Mouse (Mus musculus): Measurements from ENCODE around the gene Aldob. TPM values are rescaled to one million over a fixed set of nuclear protein-coding genes. Genes with fewer than 3 reads are reported as not detected.

Gene Aldob
- total and polyA plus RNA-seq, 3 experiments = 0.72 to 3.9 (median 2.0) TPM

DNA sequence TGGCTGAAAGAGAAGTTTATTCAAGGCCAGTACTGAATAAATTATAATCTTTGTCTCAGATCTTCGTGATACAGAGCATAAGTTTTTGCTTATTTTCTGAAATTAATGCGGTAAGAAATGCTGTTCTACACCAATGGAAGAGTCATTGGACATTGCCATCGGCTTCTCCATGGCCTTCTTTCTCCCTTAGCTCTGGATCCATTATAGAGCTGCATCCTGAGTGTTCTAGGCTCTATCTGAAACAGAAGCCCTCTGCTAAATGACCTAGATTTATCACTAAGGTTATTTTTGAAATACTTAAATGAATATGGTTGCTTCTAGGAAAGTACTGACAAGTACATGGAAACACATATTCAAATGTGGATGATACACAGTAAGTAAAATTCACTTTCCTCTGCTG is 14.3 kb downstream of the Aldob start:
- Histone ChIP-seq H3K27ac (no peak overlapping the region), H3K79me2 (replicated peaks; ENCODE audit: control insufficient read depth, insufficient read depth, low read length) (no peaks in the 10 kb centered on the region), H3K27me3 (ENCODE audit: control insufficient read depth, insufficient read depth, low read length) (no peaks in the 10 kb centered on the region), H3K36me3 (ENCODE audit: control insufficient read depth, insufficient read depth, low read length) (peaks cover 2% of the 10 kb centered on the region; the same call in 1 of the 2 replicates), H3K4me3 (no peak overlapping the region), H3K4me1 (ENCODE audit: control insufficient read depth, insufficient read depth, low read length) (no peaks in the 10 kb centered on the region), H3K9ac (ENCODE audit: low read depth, low read length) (no peak overlapping the region)
- intact Hi-C loops (cut with DNase I) = no loop called here
- DNase-seq = no peak
- 90% methylated on average over 3 of the region's 3 CpGs for WGBS
- TF ChIP-seq POLR2A (IDR thresholded peaks at IDR 0.05; ENCODE audit: insufficient read depth, low read depth, low read length) (no peak), EP300 (IDR thresholded peaks at IDR 0.05; ENCODE audit: insufficient read depth, low read depth, low read length) (no peak), CTCF (IDR thresholded peaks at IDR 0.05) (no peak)

DNA sequence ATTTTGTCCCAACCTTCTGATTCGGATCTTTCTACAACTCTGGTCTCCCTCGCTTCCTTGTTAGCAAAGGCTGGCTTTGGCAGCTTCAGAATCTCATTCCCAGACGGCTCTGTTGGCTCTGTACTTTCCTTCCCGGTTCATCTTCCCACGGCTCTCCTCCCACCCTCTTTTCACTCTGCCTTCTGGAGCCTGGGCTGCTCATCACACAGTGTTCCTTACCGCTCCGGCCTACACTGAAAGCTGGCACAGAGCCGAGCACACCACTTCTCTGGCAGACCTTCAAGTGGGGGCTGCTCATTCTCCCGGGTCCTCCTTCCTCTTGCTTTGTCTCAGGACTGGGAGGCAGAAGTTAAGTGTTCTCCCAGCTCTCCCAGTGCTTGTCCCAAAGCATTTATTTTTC is 26.8 kb downstream of the Aldob start:
- TF ChIP-seq POLR2A (IDR thresholded peaks at IDR 0.05; ENCODE audit: insufficient read depth, low read depth, low read length) = no peak
- TF ChIP-seq EP300 (IDR thresholded peaks at IDR 0.05; ENCODE audit: insufficient read depth, low read depth, low read length) = no peak
- no peak for TF ChIP-seq CTCF (IDR thresholded peaks at IDR 0.05)
- no peak overlapping the region for H3K27ac ChIP-seq
- H3K4me3 ChIP-seq = no peak overlapping the region
- DNase-seq = peak; percentile 24 to 32
- H3K79me2 ChIP-seq (replicated peaks; ENCODE audit: control insufficient read depth, insufficient read depth, low read length) = no peaks in the 10 kb centered on the region
- no peak overlapping the region for H3K9ac ChIP-seq (ENCODE audit: low read depth, low read length)
- peaks cover 3% of the 10 kb centered on the region for H3K4me1 ChIP-seq (ENCODE audit: control insufficient read depth, insufficient read depth, low read length)
- intact Hi-C loops (cut with DNase I) = loop anchor here (10.0 kb wide), 1 partner anchor 1248 kb away; the partner anchor contains the start of genes Erp44 and Invs
- H3K27me3 ChIP-seq (ENCODE audit: control insufficient read depth, insufficient read depth, low read length) = no peaks in the 10 kb centered on the region
- peaks cover 7% of the 10 kb centered on the region for H3K36me3 ChIP-seq (ENCODE audit: control insufficient read depth, insufficient read depth, low read length)
- WGBS = 35% methylated on average over 9 of the region's 9 CpGs

DNA sequence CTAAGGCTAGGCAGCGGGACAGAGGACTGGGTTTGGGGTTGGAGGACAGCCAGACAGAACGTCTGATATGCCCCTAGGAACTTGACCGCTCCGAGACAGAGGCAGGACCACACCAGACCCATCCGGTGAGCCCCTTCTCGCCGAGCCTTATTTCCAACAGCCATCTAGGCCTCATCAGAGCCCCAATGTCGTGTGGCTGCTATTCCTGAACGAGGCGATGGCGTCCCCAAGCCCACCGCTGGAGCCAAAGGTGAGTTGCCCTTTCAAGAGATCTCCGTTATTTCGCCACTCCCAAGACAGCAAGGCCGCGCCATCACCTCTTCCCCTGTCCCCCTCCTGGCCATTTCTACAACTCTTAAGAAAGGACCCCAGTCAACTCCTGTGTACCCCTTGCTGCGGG is 28.0 kb downstream of the Aldob start:
- H3K9ac ChIP-seq (ENCODE audit: low read depth, low read length) = peak overlapping the region; percentile 87
- DNase-seq = no peak
- TF ChIP-seq EP300 (IDR thresholded peaks at IDR 0.05; ENCODE audit: insufficient read depth, low read depth, low read length) (no peak), POLR2A (IDR thresholded peaks at IDR 0.05; ENCODE audit: insufficient read depth, low read depth, low read length) (no peak), CTCF (IDR thresholded peaks at IDR 0.05) (no peak)
- no peaks in the 10 kb centered on the region for H3K79me2 ChIP-seq (replicated peaks; ENCODE audit: control insufficient read depth, insufficient read depth, low read length)
- no peaks in the 10 kb centered on the region for H3K27me3 ChIP-seq (ENCODE audit: control insufficient read depth, insufficient read depth, low read length)
- peak overlapping the region; percentile 69 for H3K27ac ChIP-seq
- H3K4me3 ChIP-seq = peak overlapping the region; percentile 78
- intact Hi-C loops (cut with DNase I) = loop anchor here (1.0 to 10.0 kb wide), 3 partner anchors 45 to 1247 kb away; partner anchors contain the start of genes Erp44 and Invs
- peaks cover 7% of the 10 kb centered on the region for H3K36me3 ChIP-seq (ENCODE audit: control insufficient read depth, insufficient read depth, low read length)
- peaks cover 3% of the 10 kb centered on the region for H3K4me1 ChIP-seq (ENCODE audit: control insufficient read depth, insufficient read depth, low read length)
- WGBS = under 1% methylated on average over 17 of the region's 17 CpGs

DNA sequence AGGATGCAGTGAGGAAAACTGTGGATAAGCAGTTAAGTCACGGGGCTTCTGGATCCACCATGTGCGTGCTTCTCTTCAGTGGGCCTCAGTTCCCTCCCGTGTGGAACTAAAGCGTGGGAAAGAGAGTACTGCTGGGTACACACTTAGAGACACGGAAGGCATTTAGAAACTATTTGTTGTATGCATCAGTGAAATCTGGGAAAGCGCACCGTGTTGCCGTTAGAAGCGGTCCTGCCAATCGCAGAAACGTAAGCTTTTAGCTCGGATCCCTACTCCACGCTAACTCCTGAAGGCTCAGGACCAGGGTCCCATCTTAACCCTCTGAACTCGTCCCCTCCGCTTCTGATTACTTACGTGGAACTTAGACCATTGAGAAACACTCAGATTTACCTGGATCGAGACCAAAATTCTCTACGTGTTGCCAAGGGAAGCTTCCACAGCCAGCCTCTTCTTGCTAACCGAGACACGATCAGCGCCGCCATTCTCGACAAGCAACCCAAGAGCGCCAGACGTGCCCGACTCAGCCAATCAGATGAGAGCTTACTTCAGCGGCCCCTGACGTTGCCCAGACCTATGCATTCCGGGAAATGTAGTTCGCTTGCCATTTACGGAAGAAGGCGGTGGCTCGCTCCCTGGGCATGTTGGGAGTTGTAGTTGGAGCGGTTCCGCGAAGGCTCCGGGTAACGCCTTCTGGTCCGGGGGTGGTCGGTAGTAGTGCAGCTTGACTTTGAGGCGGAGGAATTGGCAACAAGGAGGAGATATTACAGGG is 28.6 kb downstream of the Aldob start, which contains the start of the genes Mrpl50 and Zfp189:
TSS of gene Mrpl50 (minus strand) at position 522 of the 769 bp plus-strand sequence.
TSS of gene Zfp189 (plus strand) at position 605 of the 769 bp plus-strand sequence.
- Histone ChIP-seq H3K4me1 (ENCODE audit: control insufficient read depth, insufficient read depth, low read length) (peaks cover 3% of the 10 kb centered on the region), H3K79me2 (replicated peaks; ENCODE audit: control insufficient read depth, insufficient read depth, low read length) (no peaks in the 10 kb centered on the region), H3K9ac (ENCODE audit: low read depth, low read length) (peak within 1 kb of the TSS; percentile 87), H3K36me3 (ENCODE audit: control insufficient read depth, insufficient read depth, low read length) (peaks cover 7% of the 10 kb centered on the region), H3K4me3 (peak within 1 kb of the TSS; percentile 78), H3K27ac (peak within 1 kb of the TSS; percentile 85), H3K27me3 (ENCODE audit: control insufficient read depth, insufficient read depth, low read length) (no peaks in the 10 kb centered on the region)
- no peak for TF ChIP-seq CTCF (IDR thresholded peaks at IDR 0.05)
- TF ChIP-seq POLR2A (IDR thresholded peaks at IDR 0.05; ENCODE audit: insufficient read depth, low read depth, low read length) = peak; percentile 89
- WGBS = under 1% methylated on average over 41 of the region's 41 CpGs
- intact Hi-C loops (cut with DNase I) = loop anchor here (1.0 to 10.0 kb wide), 3 partner anchors 46 to 1246 kb away; partner anchors contain the start of genes Erp44 and Invs
- peak; percentile 90 to 95 for DNase-seq

DNA sequence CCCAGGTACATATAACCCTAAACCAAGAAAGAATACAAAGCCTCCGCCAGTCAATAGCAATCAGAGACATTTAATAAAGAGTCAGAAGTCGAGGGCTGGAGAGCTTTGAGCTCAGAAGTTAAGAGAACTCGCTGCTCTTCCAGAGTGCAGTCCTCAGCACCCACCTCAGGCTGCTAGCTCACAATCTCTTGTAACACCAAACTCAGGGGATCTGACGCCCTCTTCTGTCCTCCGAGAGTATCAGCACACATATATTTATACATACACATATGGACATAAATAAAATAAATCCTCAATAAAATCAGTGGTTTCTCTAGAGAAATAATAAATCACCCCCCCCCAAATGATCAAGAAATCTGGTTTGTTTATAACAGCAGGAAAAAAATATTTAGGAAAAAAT is 29.9 kb downstream of the Aldob start:
- no peak for DNase-seq
- WGBS = 83% methylated on average over 5 of the region's 5 CpGs
- Histone ChIP-seq H3K9ac (ENCODE audit: low read depth, low read length) (no peak overlapping the region), H3K4me3 (no peak overlapping the region), H3K27ac (no peak overlapping the region), H3K4me1 (ENCODE audit: control insufficient read depth, insufficient read depth, low read length) (peaks cover 3% of the 10 kb centered on the region), H3K27me3 (ENCODE audit: control insufficient read depth, insufficient read depth, low read length) (no peaks in the 10 kb centered on the region), H3K36me3 (ENCODE audit: control insufficient read depth, insufficient read depth, low read length) (peaks cover 7% of the 10 kb centered on the region), H3K79me2 (replicated peaks; ENCODE audit: control insufficient read depth, insufficient read depth, low read length) (no peaks in the 10 kb centered on the region)
- intact Hi-C loops (cut with DNase I) = no loop called here
- TF ChIP-seq CTCF (IDR thresholded peaks at IDR 0.05) (no peak), POLR2A (IDR thresholded peaks at IDR 0.05; ENCODE audit: insufficient read depth, low read depth, low read length) (no peak), EP300 (IDR thresholded peaks at IDR 0.05; ENCODE audit: insufficient read depth, low read depth, low read length) (no peak)

DNA sequence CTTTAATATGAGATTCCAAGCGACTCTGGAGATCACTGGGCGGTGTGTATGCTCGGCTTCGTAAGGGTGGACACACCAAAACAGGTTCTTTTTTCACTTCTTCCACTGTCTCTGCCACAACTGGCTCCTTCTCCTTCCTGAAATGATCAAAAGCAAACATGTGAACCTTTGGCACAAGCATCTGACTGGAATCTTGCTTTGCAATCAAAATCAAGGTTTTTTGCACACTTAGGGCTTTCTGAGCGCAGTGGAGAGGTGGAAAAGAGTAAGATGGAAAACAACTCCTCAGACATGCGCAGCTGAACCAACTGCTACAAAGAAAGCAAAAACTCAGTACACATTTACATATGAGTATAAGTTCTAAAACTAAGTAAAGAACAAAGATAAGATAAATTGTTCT is 34.9 kb downstream of the Aldob start:
- TF ChIP-seq POLR2A (IDR thresholded peaks at IDR 0.05; ENCODE audit: insufficient read depth, low read depth, low read length) = no peak
- TF ChIP-seq EP300 (IDR thresholded peaks at IDR 0.05; ENCODE audit: insufficient read depth, low read depth, low read length) = no peak
- no peak for TF ChIP-seq CTCF (IDR thresholded peaks at IDR 0.05)
- no peak for DNase-seq
- intact Hi-C loops (cut with DNase I) = no loop called here
- Histone ChIP-seq H3K27me3 (ENCODE audit: control insufficient read depth, insufficient read depth, low read length) (no peaks in the 10 kb centered on the region), H3K27ac (no peak overlapping the region), H3K4me1 (ENCODE audit: control insufficient read depth, insufficient read depth, low read length) (no peaks in the 10 kb centered on the region), H3K9ac (ENCODE audit: low read depth, low read length) (no peak overlapping the region), H3K36me3 (ENCODE audit: control insufficient read depth, insufficient read depth, low read length) (peaks cover 2% of the 10 kb centered on the region), H3K4me3 (no peak overlapping the region), H3K79me2 (replicated peaks; ENCODE audit: control insufficient read depth, insufficient read depth, low read length) (no peaks in the 10 kb centered on the region)
- 96% methylated on average over 6 of the region's 6 CpGs for WGBS

Data from heart, adult 2 months (tissue).